Mouse (Mus musculus): ENCODE data around the gene Ceacam1. TPM values are rescaled to one million over a fixed set of nuclear protein-coding genes. Genes with fewer than 3 reads are reported as not detected.
A peak's percentile ranks its signal among the peaks of the same experiment; 100 is the strongest.

Gene Ceacam1
- polyA plus RNA-seq, 1 experiment from 2014 or later: 19.6 TPM

DNA sequence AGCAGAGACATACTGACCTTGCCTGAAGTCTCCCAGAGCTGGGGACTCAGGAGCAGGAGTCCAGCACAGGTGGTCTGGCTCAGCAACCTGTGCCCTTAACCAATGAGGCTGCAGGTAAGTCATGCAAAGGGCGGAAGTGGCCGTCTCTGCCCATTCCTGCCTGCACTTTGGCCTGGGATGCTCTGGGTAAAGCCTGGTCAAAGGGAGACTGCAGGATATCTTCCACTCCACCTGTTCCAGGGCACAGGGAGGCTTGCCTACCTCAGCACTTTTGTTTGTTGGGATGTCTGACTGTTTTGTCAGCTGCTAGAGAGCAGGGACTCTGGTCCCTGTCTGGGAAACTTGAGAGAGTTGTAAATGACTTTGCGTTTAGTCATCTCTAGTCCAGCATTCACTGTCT lies 25.3 kb downstream of the Ceacam1 start:
- Histone ChIP-seq H3K4me3 (ENCODE audit: low read depth, low read length) (no peak overlapping the region), H3K9ac (ENCODE audit: low read depth, low read length) (no peak overlapping the region), H3K27ac (ENCODE audit: low read length) (no peak overlapping the region), H3K36me3 (ENCODE audit: control insufficient read depth, insufficient read depth) (no peaks in the 10 kb centered on the region), H3K4me2 (ENCODE audit: low read depth, low read length) (no peak overlapping the region), H3K9me3 (replicated peaks; ENCODE audit: control insufficient read depth, low read length) (no peaks in the 10 kb centered on the region), H3K4me1 (ENCODE audit: control insufficient read depth, low read depth, low read length) (no peaks in the 10 kb centered on the region; the same call in 1 of the 2 replicates), H3K27me3 (ENCODE audit: control insufficient read depth, insufficient read depth, low read depth, low read length) (no peaks in the 10 kb centered on the region)
- no peak for ATAC-seq (ENCODE audit: low read depth)
- WGBS (ENCODE audit: insufficient replicate concordance): 69% methylated on average over 3 of the region's 3 CpGs

DNA sequence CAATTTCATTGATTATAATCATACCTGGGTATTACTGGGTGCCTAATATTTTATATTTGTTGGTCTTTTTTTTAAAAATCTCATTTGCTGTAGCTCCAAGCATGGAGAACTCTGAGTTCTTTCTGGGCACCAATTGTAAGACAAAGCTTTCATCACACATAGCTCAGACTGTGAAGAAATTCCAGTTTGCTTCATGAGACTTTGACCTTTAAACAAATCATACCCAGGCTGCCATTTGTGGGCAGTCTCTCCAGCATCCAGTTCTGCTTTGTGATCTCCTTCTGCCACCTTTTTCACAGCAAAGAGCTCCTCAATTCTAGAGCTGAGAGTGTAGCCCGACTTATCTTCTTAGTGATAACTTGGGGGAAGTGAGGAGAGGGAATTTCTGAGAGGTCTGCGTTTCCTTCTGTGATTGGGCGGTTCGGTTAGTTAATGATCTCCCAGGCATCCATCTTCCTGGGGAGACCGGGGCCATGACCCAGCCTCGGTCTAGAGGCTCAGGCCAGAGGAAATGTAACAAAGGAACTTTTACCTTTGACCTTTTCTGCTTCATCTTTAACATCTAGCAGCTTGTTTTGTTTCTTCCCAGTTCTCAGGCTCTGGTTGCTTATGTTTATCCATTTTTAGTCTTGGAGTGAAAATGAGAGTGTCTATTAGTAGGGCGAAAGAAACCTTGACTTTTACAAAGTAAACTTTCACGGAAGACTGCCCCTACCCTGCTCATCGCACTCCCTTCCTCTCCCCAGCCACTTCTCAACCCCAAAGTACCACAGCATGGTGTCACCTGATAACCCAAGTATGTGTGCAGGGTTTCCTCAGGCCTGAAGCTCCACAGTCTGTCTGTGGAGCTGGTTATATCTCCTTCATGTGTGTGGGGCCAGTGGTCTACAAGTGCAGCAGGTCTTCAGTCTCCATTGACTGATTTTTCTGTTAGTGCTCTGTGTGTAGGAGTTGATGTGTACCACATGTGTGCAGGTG lies 27.2 kb downstream of the Ceacam1 start:
- H3K27ac ChIP-seq (ENCODE audit: low read length): peak overlapping the region; percentile 57; the same call in 1 of the 2 replicates
- H3K4me1 ChIP-seq (ENCODE audit: control insufficient read depth, low read depth, low read length): no peaks in the 10 kb centered on the region; the same call in 1 of the 2 replicates
- peak overlapping the region; percentile 18; the same call in 1 of the 2 replicates for H3K4me2 ChIP-seq (ENCODE audit: low read depth, low read length)
- no peak overlapping the region for H3K4me3 ChIP-seq (ENCODE audit: low read depth, low read length)
- no peaks in the 10 kb centered on the region for H3K9me3 ChIP-seq (replicated peaks; ENCODE audit: control insufficient read depth, low read length)
- H3K9ac ChIP-seq (ENCODE audit: low read depth, low read length): no peak overlapping the region
- no peaks in the 10 kb centered on the region for H3K27me3 ChIP-seq (ENCODE audit: control insufficient read depth, insufficient read depth, low read depth, low read length)
- H3K36me3 ChIP-seq (ENCODE audit: control insufficient read depth, insufficient read depth): no peaks in the 10 kb centered on the region
- WGBS (ENCODE audit: insufficient replicate concordance): 32% methylated on average over 9 of the region's 9 CpGs
- ATAC-seq (ENCODE audit: low read depth): peak; percentile 72

GRCm38 (mm10) chr7:25440816-25441153 lies 36.6 kb downstream of the Ceacam1 start:
- Histone ChIP-seq H3K27ac (ENCODE audit: low read length) (peak overlapping the region; percentile 86), H3K36me3 (ENCODE audit: control insufficient read depth, insufficient read depth) (no peaks in the 10 kb centered on the region), H3K4me1 (ENCODE audit: control insufficient read depth, low read depth, low read length) (peaks cover 3% of the 10 kb centered on the region; the same call in 1 of the 2 replicates), H3K4me2 (ENCODE audit: low read depth, low read length) (no peak overlapping the region), H3K27me3 (ENCODE audit: control insufficient read depth, insufficient read depth, low read depth, low read length) (no peaks in the 10 kb centered on the region), H3K4me3 (ENCODE audit: low read depth, low read length) (no peak overlapping the region), H3K9ac (ENCODE audit: low read depth, low read length) (no peak overlapping the region), H3K9me3 (replicated peaks; ENCODE audit: control insufficient read depth, low read length) (no peaks in the 10 kb centered on the region)
- peak; percentile 30 for ATAC-seq (ENCODE audit: low read depth)
- 58% methylated on average over 6 of the region's 6 CpGs for WGBS (ENCODE audit: insufficient replicate concordance)

DNA sequence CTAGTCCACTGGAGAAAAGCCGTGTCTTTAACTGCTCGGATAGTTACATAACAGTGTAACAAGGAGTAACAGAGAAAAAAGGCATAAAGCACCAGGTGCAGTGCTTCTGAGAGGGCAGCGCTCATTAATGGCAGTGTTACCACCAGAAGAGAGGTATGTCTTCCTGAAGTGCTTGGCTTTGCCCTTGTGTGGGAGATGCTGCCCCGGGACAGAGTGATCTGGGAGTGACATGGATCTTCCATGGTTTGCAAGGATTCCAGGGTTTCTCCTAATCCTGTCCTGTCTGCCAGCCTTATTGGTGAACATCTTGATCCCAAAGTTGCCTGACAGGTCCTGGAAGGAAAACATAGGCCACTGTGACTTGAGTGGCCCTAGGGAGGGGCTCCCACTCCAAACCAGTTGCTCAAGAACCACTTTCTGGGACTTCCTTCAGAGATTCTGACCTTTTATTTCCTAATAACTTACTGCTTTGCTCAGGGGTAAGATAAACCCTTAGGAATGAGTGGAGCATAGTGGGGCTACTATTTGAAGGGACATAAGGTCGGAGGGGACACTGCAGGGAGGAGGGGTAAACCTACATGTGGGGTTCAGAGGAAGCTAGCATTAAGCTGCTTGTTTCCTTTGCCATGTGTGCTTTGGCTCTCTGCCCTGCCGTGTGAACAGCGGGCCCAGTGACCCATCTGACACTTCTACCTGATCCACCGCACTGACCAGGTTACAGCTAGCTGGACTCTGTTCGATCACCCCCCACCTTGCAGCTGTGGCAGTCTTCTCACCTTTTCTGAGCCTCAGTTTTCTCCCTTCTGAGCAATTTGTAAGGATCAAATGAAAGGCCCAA lies 37.2 kb downstream of the Ceacam1 start:
- Histone ChIP-seq H3K4me1 (ENCODE audit: control insufficient read depth, low read depth, low read length) (peaks cover 3% of the 10 kb centered on the region; the same call in 1 of the 2 replicates), H3K36me3 (ENCODE audit: control insufficient read depth, insufficient read depth) (no peaks in the 10 kb centered on the region), H3K27me3 (ENCODE audit: control insufficient read depth, insufficient read depth, low read depth, low read length) (no peaks in the 10 kb centered on the region), H3K27ac (ENCODE audit: low read length) (peak overlapping the region; percentile 86), H3K4me3 (ENCODE audit: low read depth, low read length) (no peak overlapping the region), H3K4me2 (ENCODE audit: low read depth, low read length) (no peak overlapping the region), H3K9me3 (replicated peaks; ENCODE audit: control insufficient read depth, low read length) (no peaks in the 10 kb centered on the region), H3K9ac (ENCODE audit: low read depth, low read length) (no peak overlapping the region)
- peak; percentile 93 for ATAC-seq (ENCODE audit: low read depth)
- WGBS (ENCODE audit: insufficient replicate concordance): 63% methylated on average over 9 of the region's 9 CpGs

- 71% methylated on average over 8 of the region's 8 CpGs for WGBS (ENCODE audit: insufficient replicate concordance)
- no peaks in the 10 kb centered on the region for H3K27me3 ChIP-seq (ENCODE audit: control insufficient read depth, insufficient read depth, low read depth, low read length)
- no peak overlapping the region for H3K4me2 ChIP-seq (ENCODE audit: low read depth, low read length)
- peaks cover 3% of the 10 kb centered on the region; the same call in 1 of the 2 replicates for H3K4me1 ChIP-seq (ENCODE audit: control insufficient read depth, low read depth, low read length)
- H3K4me3 ChIP-seq (ENCODE audit: low read depth, low read length): no peak overlapping the region
- no peak overlapping the region for H3K9ac ChIP-seq (ENCODE audit: low read depth, low read length)
- no peaks in the 10 kb centered on the region for H3K36me3 ChIP-seq (ENCODE audit: control insufficient read depth, insufficient read depth)
- ATAC-seq (ENCODE audit: low read depth): no peak
- H3K9me3 ChIP-seq (replicated peaks; ENCODE audit: control insufficient read depth, low read length): no peaks in the 10 kb centered on the region
- H3K27ac ChIP-seq (ENCODE audit: low read length): no peak overlapping the region
Measured at GRCm38 (mm10) chr7:25439124-25439822, 38.1 kb downstream of the Ceacam1 start.

DNA sequence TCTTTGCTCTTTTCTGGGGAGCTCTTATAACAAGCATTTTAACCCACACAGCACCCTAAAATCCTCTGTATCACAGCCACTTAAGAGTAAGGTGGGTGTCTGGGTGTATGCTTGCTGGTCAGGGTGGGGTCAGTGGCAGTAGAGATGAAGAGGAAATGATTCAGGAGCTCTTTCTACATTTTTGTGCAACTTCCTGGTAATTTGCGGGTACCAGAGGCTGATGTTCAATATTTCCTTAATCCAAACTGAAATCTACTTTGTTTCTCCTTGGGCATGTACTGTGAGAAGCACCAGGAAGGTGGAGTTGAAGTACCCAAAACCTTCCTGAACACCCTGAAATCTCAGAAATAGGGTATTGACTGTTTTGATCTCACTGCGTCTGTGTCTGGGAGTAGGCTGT lies 40.7 kb downstream of the Ceacam1 start:
- no peak for ATAC-seq (ENCODE audit: low read depth)
- H3K27me3 ChIP-seq (ENCODE audit: control insufficient read depth, insufficient read depth, low read depth, low read length): no peaks in the 10 kb centered on the region
- no peak overlapping the region for H3K27ac ChIP-seq (ENCODE audit: low read length)
- H3K4me3 ChIP-seq (ENCODE audit: low read depth, low read length): no peak overlapping the region
- no peak overlapping the region for H3K4me2 ChIP-seq (ENCODE audit: low read depth, low read length)
- no peaks in the 10 kb centered on the region for H3K9me3 ChIP-seq (replicated peaks; ENCODE audit: control insufficient read depth, low read length)
- H3K9ac ChIP-seq (ENCODE audit: low read depth, low read length): no peak overlapping the region
- H3K36me3 ChIP-seq (ENCODE audit: control insufficient read depth, insufficient read depth): no peaks in the 10 kb centered on the region
- H3K4me1 ChIP-seq (ENCODE audit: control insufficient read depth, low read depth, low read length): peaks cover 3% of the 10 kb centered on the region; the same call in 1 of the 2 replicates
- WGBS (ENCODE audit: insufficient replicate concordance): 55% methylated on average over 2 of the region's 2 CpGs

DNA sequence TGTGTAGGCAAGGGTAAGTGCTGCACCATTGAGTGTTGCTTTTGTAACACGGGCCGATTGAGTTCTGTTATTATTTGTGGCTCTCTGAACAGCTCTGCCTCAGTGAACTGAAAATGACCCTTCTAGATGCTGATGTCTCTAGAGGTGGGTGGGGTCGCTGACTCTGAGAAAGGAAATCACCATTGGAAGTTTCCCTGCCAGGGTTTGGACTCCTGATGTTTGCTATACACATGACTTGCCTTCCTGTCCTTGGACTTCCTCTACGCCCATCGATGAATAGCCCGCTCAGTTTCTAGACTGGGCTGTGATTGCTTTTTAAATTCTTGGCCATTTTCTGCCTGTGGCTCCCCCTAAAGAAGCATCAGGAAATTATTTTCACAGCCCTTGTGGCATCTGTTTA lies 41.2 kb downstream of the Ceacam1 start:
- no peaks in the 10 kb centered on the region for H3K9me3 ChIP-seq (replicated peaks; ENCODE audit: control insufficient read depth, low read length)
- ATAC-seq (ENCODE audit: low read depth): no peak
- no peak overlapping the region for H3K4me3 ChIP-seq (ENCODE audit: low read depth, low read length)
- H3K4me1 ChIP-seq (ENCODE audit: control insufficient read depth, low read depth, low read length): peaks cover 3% of the 10 kb centered on the region; the same call in 1 of the 2 replicates
- 59% methylated on average over 6 of the region's 6 CpGs for WGBS (ENCODE audit: insufficient replicate concordance)
- H3K27ac ChIP-seq (ENCODE audit: low read length): peak overlapping the region; percentile 38
- no peaks in the 10 kb centered on the region for H3K36me3 ChIP-seq (ENCODE audit: control insufficient read depth, insufficient read depth)
- H3K4me2 ChIP-seq (ENCODE audit: low read depth, low read length): no peak overlapping the region
- H3K9ac ChIP-seq (ENCODE audit: low read depth, low read length): no peak overlapping the region
- no peaks in the 10 kb centered on the region for H3K27me3 ChIP-seq (ENCODE audit: control insufficient read depth, insufficient read depth, low read depth, low read length)

- Histone ChIP-seq H3K9ac (ENCODE audit: low read depth, low read length) (no peak overlapping the region), H3K4me1 (ENCODE audit: control insufficient read depth, low read depth, low read length) (peaks cover 3% of the 10 kb centered on the region; the same call in 1 of the 2 replicates), H3K36me3 (ENCODE audit: control insufficient read depth, insufficient read depth) (no peaks in the 10 kb centered on the region), H3K4me3 (ENCODE audit: low read depth, low read length) (no peak overlapping the region), H3K4me2 (ENCODE audit: low read depth, low read length) (no peak overlapping the region), H3K27me3 (ENCODE audit: control insufficient read depth, insufficient read depth, low read depth, low read length) (no peaks in the 10 kb centered on the region), H3K27ac (ENCODE audit: low read length) (peak overlapping the region; percentile 38), H3K9me3 (replicated peaks; ENCODE audit: control insufficient read depth, low read length) (no peaks in the 10 kb centered on the region)
- 54% methylated on average over 2 of the region's 2 CpGs for WGBS (ENCODE audit: insufficient replicate concordance)
- ATAC-seq (ENCODE audit: low read depth): no peak
Measured at GRCm38 (mm10) chr7:25435546-25435851, 41.9 kb downstream of the Ceacam1 start.
